Mouse (Mus musculus): Measurements from ENCODE around the gene Slit2. TPM values are rescaled to one million over a fixed set of nuclear protein-coding genes. Genes with fewer than 3 reads are reported as not detected.

Gene Slit2
- polyA plus RNA-seq, 1 experiment from 2014 or later = 4.6 TPM

DNA sequence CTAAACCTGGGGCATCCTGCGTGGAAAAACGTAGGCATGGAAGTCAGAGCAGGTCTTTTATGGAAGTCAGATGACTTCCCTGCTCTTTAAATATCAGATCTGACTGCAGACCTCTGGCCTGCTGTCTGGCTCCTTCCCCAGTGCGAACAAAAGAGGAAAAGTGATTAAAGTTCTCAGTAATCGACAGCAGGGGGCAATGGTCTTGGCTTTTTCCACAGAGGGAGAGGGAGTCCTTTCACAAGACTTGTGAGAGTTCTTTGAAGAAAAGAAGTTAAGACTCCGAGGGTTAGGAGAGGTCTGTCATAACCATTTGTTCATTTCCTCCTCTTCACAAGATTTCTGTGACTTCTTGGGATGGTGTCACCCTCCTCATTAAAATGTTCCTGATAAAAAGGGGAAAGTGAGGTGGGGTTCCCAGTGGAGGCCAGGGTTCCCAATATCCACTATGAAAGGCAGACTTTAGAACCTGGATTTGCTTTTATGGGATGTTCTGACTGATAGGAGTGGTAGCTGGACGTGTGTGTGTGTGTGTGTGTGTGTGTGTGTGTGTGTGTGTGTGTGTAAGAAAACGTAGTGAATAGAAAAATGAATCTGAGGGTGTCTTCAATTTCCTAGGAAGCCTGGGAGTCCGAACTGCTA is 156.0 kb downstream of the Slit2 start:
- Histone ChIP-seq H3K4me1 (replicated peaks; ENCODE audit: control insufficient read depth, insufficient read depth, low read length) (no peaks in the 10 kb centered on the region), H3K27me3 (replicated peaks; ENCODE audit: control insufficient read depth, insufficient read depth, low read length) (no peaks in the 10 kb centered on the region), H3K27ac (ENCODE audit: low read depth, low read length) (no peak overlapping the region), H3K4me3 (ENCODE audit: low read depth, low read length) (no peak overlapping the region), H3K4me2 (replicated peaks; ENCODE audit: low read depth) (no peak overlapping the region), H3K9me3 (ENCODE audit: control insufficient read depth) (no peaks in the 10 kb centered on the region), H3K9ac (ENCODE audit: low read depth, low read length) (no peak overlapping the region), H3K36me3 (ENCODE audit: control insufficient read depth, insufficient read depth) (no peaks in the 10 kb centered on the region)
- TF ChIP-seq CTCF (IDR thresholded peaks at IDR 0.05; ENCODE audit: low read depth) = peak; percentile 50
- WGBS = 31% methylated on average over 8 of the region's 8 CpGs
- no peak for ATAC-seq

DNA sequence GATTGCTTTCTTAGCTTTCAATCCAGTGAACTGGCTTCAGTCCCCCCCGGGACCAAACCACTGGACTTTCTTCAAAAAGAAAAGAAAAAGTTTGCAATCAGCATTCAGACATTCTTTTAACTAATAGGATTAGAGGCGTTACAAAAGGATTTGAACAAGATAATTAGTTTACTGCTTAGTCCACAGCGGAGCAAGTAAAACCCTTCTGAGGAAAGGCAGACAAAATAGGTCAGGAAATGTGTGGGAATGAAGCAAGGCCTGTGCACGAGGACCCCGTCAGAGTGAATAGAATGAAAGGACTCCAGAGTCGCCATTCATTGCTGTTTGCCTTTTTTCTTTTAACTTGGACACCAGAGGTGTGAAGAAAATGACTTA is 156.5 kb downstream of the Slit2 start:
- Histone ChIP-seq H3K27ac (ENCODE audit: low read depth, low read length) (no peak overlapping the region), H3K36me3 (ENCODE audit: control insufficient read depth, insufficient read depth) (no peaks in the 10 kb centered on the region), H3K9ac (ENCODE audit: low read depth, low read length) (no peak overlapping the region), H3K4me2 (replicated peaks; ENCODE audit: low read depth) (no peak overlapping the region), H3K9me3 (ENCODE audit: control insufficient read depth) (no peaks in the 10 kb centered on the region), H3K4me3 (ENCODE audit: low read depth, low read length) (no peak overlapping the region), H3K4me1 (replicated peaks; ENCODE audit: control insufficient read depth, insufficient read depth, low read length) (no peaks in the 10 kb centered on the region), H3K27me3 (replicated peaks; ENCODE audit: control insufficient read depth, insufficient read depth, low read length) (no peaks in the 10 kb centered on the region)
- no peak for ATAC-seq
- no peak for TF ChIP-seq CTCF (IDR thresholded peaks at IDR 0.05; ENCODE audit: low read depth)
- 59% methylated on average over 6 of the region's 6 CpGs for WGBS

DNA sequence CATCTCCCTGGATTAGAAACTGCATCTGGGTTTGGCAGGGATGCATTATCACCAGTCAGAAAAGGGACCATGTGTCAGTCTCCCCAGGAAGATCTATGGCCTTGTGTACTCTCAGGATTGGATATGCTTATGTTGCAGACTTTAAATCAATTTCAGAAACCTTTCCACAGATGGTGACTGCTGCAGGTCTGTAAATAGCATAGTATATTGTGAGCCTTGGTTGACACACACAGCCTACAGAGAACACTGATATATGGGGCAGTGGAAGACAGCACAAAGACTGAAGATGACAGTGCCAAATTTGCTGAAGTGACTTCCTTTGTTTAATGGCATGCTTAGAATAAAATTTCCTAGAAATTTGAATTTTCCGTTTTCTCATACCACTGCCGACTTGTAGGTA is 163.1 kb downstream of the Slit2 start:
- WGBS = 86% methylated on average over 2 of the region's 2 CpGs
- Histone ChIP-seq H3K4me2 (replicated peaks; ENCODE audit: low read depth) (no peak overlapping the region), H3K4me3 (ENCODE audit: low read depth, low read length) (no peak overlapping the region), H3K27me3 (replicated peaks; ENCODE audit: control insufficient read depth, insufficient read depth, low read length) (no peaks in the 10 kb centered on the region), H3K9me3 (ENCODE audit: control insufficient read depth) (no peaks in the 10 kb centered on the region), H3K27ac (ENCODE audit: low read depth, low read length) (no peak overlapping the region), H3K36me3 (ENCODE audit: control insufficient read depth, insufficient read depth) (no peaks in the 10 kb centered on the region), H3K4me1 (replicated peaks; ENCODE audit: control insufficient read depth, insufficient read depth, low read length) (no peaks in the 10 kb centered on the region), H3K9ac (ENCODE audit: low read depth, low read length) (no peak overlapping the region)
- TF ChIP-seq CTCF (IDR thresholded peaks at IDR 0.05; ENCODE audit: low read depth) = no peak
- ATAC-seq = no peak

GRCm38 (mm10) chr5:48160829-48161228 is 177.9 kb downstream of the Slit2 start:
- H3K36me3 ChIP-seq (ENCODE audit: control insufficient read depth, insufficient read depth) = no peaks in the 10 kb centered on the region
- WGBS = 79% methylated on average over 3 of the region's 3 CpGs
- H3K27me3 ChIP-seq (replicated peaks; ENCODE audit: control insufficient read depth, insufficient read depth, low read length) = no peaks in the 10 kb centered on the region
- ATAC-seq = no peak
- no peak overlapping the region for H3K27ac ChIP-seq (ENCODE audit: low read depth, low read length)
- no peak overlapping the region for H3K9ac ChIP-seq (ENCODE audit: low read depth, low read length)
- no peaks in the 10 kb centered on the region for H3K9me3 ChIP-seq (ENCODE audit: control insufficient read depth)
- H3K4me1 ChIP-seq (replicated peaks; ENCODE audit: control insufficient read depth, insufficient read depth, low read length) = no peaks in the 10 kb centered on the region
- no peak overlapping the region for H3K4me2 ChIP-seq (replicated peaks; ENCODE audit: low read depth)
- H3K4me3 ChIP-seq (ENCODE audit: low read depth, low read length) = no peak overlapping the region
- TF ChIP-seq CTCF (IDR thresholded peaks at IDR 0.05; ENCODE audit: low read depth) = no peak

DNA sequence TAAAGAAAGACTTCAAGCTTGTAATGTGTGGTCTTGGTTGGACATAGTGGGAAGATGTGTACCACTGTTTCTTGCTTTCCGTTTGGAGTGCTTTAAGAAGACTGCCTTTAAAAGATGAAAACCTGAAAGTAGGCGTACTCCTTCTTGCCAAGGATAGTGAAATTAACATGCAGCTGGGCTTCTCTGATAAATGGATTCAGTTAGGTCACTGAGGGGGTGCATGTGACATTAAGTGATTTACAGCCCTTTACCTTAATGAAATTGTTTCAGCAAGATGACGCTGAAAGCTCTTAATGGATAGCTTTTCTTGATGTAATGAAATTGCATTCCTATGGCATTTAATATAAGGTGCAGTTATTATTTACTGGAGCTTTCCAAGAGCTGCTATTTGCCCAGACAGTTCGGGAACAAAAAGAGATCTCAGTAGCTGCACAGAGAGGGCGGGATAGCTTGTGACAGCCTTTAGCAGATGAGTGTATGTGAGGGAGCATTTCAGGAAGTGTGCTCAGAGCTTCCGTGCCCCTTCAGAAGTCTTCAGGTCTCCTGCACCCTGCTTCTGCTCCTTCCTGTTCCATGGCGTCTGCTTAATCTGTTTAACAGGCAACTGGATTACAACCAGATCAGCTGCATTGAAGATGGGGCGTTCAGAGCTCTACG is 198.8 kb downstream of the Slit2 start:
- Histone ChIP-seq H3K4me2 (replicated peaks; ENCODE audit: low read depth) (no peak overlapping the region), H3K9ac (ENCODE audit: low read depth, low read length) (no peak overlapping the region), H3K9me3 (ENCODE audit: control insufficient read depth) (no peaks in the 10 kb centered on the region), H3K27ac (ENCODE audit: low read depth, low read length) (no peak overlapping the region), H3K4me1 (replicated peaks; ENCODE audit: control insufficient read depth, insufficient read depth, low read length) (no peaks in the 10 kb centered on the region), H3K4me3 (ENCODE audit: low read depth, low read length) (no peak overlapping the region), H3K27me3 (replicated peaks; ENCODE audit: control insufficient read depth, insufficient read depth, low read length) (no peaks in the 10 kb centered on the region), H3K36me3 (ENCODE audit: control insufficient read depth, insufficient read depth) (no peaks in the 10 kb centered on the region)
- no peak for ATAC-seq
- WGBS = 51% methylated on average over 9 of the region's 9 CpGs
- no peak for TF ChIP-seq CTCF (IDR thresholded peaks at IDR 0.05; ENCODE audit: low read depth)

DNA sequence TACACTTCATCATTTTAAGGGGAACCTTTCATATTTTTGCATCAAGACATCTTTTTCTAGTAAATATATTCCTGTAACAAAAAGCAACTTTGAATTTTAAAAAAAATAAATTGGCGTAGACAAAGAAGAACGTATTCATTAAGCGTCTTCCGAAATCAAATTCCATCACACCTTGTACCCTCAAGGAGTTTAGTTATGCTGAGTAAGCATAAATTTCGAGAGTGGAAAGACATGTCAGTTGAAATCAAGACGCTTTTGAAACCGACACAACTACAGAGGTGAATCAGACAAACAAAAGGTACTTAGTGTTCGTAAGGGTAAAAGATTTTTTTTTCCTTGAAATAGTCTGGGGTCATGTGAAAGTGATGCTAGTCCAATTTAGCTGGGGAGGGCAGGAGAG is 201.4 kb downstream of the Slit2 start:
- H3K27ac ChIP-seq (ENCODE audit: low read depth, low read length) = no peak overlapping the region
- H3K27me3 ChIP-seq (replicated peaks; ENCODE audit: control insufficient read depth, insufficient read depth, low read length) = no peaks in the 10 kb centered on the region
- H3K4me1 ChIP-seq (replicated peaks; ENCODE audit: control insufficient read depth, insufficient read depth, low read length) = no peaks in the 10 kb centered on the region
- WGBS = 84% methylated on average over 8 of the region's 8 CpGs
- H3K9ac ChIP-seq (ENCODE audit: low read depth, low read length) = no peak overlapping the region
- no peaks in the 10 kb centered on the region for H3K36me3 ChIP-seq (ENCODE audit: control insufficient read depth, insufficient read depth)
- no peak for TF ChIP-seq CTCF (IDR thresholded peaks at IDR 0.05; ENCODE audit: low read depth)
- H3K9me3 ChIP-seq (ENCODE audit: control insufficient read depth) = no peaks in the 10 kb centered on the region
- no peak for ATAC-seq
- no peak overlapping the region for H3K4me2 ChIP-seq (replicated peaks; ENCODE audit: low read depth)
- H3K4me3 ChIP-seq (ENCODE audit: low read depth, low read length) = no peak overlapping the region
